Mouse (Mus musculus): ENCODE results near the gene Trmt44. TPM values are rescaled to one million over a fixed set of nuclear protein-coding genes. Genes with fewer than 3 reads are reported as not detected.

Gene Trmt44
- total RNA-seq, 2 experiments from 2014 or later = 2.1 to 4.3 TPM

Other genes with a start within 250 kb of the Trmt44 start
- gene Hmx1, start 186.0 kb downstream of the Trmt44 start, total RNA-seq (2015; ENCODE audit: low replicate concordance) = not detected in 2 replicates
- not detected in 2 replicates for gene Hmx1, start 186.0 kb downstream of the Trmt44 start, total RNA-seq (2017; ENCODE audit: low replicate concordance)
- not detected in 2 replicates for gene Cpz, start 49.4 kb downstream of the Trmt44 start, total RNA-seq (2015; ENCODE audit: low replicate concordance)
- not detected in 2 replicates for gene Cpz, start 49.4 kb downstream of the Trmt44 start, total RNA-seq (2017; ENCODE audit: low replicate concordance)
- 14.2 and 22.1 TPM in 2 replicates for gene Acox3, start 8.0 kb upstream of the Trmt44 start, total RNA-seq (2015; ENCODE audit: low replicate concordance)
- 7.4 and 14.2 TPM in 2 replicates for gene Acox3, start 8.0 kb upstream of the Trmt44 start, total RNA-seq (2017; ENCODE audit: low replicate concordance)
- gene Htra3, start 104.7 kb upstream of the Trmt44 start, total RNA-seq (2015; ENCODE audit: low replicate concordance) = not detected in 2 replicates
- gene Htra3, start 104.7 kb upstream of the Trmt44 start, total RNA-seq (2017; ENCODE audit: low replicate concordance) = not detected in 2 replicates
- gene Sh3tc1, start 164.9 kb upstream of the Trmt44 start, total RNA-seq (2015; ENCODE audit: low replicate concordance) = 0.63 and 1.3 TPM in 2 replicates
- gene Sh3tc1, start 164.9 kb upstream of the Trmt44 start, total RNA-seq (2017; ENCODE audit: low replicate concordance) = 1.8 and 2.2 TPM in 2 replicates
- not detected in 2 replicates for gene Ablim2, start 182.8 kb upstream of the Trmt44 start, total RNA-seq (2015; ENCODE audit: low replicate concordance)
- not detected in 2 replicates for gene Ablim2, start 182.8 kb upstream of the Trmt44 start, total RNA-seq (2017; ENCODE audit: low replicate concordance)

Measured in erythroblast, adult 5-6 weeks (primary cell).